Mouse (Mus musculus): ENCODE data around the gene Nfatc3.

Gene Nfatc3

DNA sequence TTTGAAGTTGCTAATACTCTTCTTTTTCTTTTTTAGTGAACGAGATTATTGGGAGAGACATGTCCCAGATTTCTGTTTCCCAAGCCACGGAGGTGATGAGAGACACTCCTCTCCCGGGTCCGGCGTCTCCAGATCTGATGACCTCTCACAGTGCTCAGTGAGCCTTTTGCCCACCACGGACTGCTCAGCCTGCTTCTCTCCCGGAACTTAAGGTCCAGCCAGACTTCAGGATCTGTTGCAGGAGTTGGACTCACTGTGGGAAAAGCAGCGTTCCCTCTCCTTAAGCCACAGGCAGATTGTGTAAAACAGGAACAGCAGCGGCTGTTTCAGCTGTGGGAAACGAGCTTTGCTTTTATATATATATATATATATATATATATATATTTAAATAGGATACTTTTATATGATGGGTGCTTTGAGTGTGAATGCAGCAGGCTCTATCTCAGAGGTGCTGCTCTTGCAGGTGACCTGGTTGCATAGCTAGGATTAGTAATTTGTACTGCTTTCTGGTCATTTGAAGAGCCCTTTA is 69.3 kb downstream of the Nfatc3 start:
- DNase-seq: no peak

DNA sequence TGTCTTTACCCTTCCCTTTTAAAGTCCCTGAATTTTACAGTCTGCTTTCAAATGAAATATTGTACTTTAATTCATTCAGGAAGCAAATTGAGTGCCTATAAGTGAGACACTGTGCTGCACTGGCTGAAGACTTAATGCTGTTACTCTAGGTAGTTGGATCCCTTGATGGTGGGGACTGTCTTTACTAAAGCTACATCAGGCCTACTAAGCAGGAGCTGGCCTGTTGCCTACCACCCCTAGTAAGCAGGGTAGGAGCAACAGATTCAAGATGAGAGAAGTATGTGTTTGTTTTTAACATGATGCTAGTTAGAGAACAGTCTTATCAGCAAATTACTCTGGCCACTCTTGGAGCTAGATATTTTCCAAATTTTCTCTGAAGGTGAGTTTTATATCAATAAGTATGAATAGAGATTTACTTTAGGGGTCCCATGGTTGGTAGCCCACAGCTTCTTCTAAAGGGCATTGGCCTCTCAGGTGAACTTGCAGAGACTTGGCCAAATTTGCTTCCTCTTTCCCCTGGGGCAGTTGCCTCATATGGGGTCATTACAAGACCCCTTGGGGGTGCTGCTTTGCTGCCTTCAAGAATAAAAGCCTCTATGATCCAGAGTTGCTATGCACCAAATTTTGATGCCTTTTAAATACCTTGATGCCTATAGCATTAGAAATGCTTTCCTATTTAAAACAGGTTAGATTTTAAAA is 70.7 kb downstream of the Nfatc3 start:
- DNase-seq: no peak

DNA sequence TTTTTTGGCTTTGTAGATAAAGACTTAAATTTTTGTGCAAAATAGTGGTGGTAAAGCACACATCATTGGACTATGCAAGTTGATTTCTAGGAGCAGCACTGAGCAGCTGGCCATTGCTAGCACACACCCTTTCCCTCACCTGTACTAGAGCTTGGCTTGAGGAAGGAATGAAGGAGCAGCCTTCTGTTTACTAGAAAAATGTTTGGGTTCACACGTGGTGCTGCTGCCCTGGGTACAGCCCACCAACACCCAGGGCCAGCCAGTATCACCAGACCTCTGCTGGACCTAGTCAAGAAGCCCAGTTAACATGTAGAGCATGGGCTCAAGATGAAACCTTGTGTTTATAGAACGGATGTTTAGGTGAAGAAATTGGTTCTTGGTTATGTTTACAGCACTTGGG is 71.4 kb downstream of the Nfatc3 start:
- no peak for DNase-seq

DNA sequence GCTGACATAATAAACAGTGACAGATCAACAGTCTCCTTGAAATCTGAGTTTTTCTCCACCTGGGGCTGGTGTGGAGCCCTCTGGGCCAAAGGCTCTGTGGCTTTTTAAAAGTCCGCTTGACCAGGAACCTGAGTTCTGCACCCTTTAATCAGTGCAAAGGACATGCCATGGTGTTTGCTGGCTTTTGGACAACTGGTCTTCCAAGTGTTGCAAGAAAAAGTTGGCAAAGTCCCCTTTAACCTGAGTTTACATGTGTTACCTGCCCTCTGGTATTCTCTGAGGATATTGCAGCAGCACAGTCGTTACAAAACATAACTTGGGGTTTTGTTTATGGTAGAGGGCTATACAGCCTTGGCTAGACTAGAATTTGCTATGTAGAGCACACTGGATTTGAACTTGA is 71.9 kb downstream of the Nfatc3 start:
- no peak for DNase-seq

DNA sequence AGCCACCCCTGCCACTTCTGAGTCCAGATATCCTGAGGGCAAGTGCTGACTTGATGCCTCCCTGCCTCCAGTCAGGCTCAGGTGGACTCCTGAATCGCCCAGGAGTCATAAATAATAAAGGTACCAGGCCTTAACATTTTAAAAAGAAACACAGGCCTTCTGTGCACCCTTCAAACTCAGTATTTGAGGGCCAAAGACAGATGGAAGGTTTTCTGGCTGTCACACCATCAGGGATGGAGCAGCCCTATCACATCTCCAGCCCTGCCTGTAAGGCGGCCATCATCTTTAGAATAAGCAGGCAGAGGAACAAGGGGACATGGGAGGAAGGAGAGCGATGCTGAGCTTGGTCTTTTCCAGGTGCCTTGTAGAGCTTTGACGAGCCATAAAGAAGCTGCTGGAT is 72.4 kb downstream of the Nfatc3 start:
- no peak for DNase-seq

DNA sequence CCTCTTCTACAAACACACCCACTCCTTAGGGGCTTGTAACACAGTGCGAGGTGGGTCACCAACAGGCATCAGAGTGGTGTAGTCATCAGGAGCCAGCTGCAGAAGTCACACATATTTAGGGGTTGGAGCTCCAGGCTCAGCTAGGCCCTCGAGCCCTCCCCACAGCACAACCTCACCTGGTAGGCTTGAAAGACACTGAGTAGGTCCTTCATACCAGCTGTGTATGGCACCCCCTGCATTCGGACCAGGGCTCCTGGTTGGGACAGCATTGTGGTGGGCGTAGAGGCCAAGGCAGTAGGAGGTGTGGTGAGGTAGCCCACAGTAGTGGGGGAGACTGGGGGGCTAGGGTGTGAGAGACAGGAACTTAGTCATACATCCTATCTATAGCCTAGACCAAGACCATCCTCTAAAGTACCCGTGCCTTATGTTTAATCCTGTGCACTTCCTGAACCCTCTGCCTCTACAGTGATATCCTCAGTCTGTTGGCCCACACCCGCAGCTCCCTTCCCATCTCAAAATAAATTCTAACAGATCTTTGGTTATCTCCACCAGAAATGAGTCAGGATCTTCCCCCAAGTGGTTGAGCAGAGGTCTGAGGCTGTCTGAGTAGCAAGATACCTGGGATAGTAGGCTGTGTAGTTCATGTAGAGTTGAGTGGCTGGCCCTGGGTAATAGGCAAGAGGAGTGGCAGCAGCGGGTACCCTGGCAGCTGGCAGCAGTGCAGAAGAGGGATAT is 73.0 kb downstream of the Nfatc3 start:
- no peak for DNase-seq

DNA sequence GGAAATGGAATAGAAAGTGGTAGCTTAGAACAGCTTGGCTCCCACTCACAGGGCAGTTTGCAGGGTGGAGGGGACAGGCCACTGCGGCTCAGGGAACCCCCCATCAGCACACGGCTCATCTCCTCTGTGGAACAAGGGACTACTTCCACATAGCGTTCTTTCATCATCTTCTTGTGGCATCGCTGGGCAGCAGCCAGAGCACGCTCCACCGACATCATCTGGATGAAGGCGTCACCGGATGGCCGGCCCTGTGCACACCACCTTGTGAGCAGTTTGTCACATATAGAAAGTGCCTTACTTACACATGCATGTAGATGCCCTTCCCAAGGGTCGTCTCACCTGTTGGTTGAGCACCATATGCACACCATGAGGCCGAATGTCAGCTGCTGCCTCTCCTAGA is 73.7 kb downstream of the Nfatc3 start:
- DNase-seq: no peak

DNA sequence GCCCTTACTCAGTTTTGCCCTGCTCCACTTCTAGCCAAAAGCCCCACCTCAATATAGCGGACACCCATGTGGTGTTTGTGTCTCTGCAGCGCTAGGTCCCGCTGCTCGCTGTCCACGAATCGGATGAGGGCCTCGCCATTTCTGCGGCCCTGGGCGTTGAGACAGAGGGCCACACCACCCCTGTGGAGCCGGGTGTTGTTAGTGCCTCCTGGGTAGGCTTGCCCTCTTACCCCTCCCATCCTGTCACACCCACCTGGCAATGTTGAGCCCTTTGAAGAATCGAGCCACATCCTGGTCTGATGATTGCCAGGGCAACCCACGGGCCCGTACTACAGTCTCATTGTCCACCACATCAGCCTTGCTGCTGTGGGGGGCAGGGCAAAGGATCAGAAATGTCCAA is 74.9 kb downstream of the Nfatc3 start:
- no peak for DNase-seq

DNA sequence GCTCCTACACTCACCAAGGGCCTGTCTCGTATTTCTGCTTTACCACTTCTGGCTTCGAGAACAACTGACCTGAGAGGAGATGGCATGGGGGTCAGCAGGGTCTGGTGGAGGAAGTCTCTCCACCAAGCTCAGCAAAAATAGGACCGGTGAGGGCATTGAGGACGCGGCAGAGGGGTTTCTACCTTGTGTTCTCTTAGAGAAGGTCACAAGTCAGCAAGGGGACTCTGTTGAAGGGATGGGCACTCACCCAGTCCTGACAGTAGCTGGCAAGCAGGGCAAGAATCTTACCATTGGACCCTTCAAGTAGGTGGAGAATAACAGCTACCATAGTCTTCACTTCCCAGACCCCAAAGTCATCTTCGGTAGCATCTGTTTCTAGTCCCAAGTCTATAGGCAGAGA is 75.3 kb downstream of the Nfatc3 start:
- no peak for DNase-seq

DNA sequence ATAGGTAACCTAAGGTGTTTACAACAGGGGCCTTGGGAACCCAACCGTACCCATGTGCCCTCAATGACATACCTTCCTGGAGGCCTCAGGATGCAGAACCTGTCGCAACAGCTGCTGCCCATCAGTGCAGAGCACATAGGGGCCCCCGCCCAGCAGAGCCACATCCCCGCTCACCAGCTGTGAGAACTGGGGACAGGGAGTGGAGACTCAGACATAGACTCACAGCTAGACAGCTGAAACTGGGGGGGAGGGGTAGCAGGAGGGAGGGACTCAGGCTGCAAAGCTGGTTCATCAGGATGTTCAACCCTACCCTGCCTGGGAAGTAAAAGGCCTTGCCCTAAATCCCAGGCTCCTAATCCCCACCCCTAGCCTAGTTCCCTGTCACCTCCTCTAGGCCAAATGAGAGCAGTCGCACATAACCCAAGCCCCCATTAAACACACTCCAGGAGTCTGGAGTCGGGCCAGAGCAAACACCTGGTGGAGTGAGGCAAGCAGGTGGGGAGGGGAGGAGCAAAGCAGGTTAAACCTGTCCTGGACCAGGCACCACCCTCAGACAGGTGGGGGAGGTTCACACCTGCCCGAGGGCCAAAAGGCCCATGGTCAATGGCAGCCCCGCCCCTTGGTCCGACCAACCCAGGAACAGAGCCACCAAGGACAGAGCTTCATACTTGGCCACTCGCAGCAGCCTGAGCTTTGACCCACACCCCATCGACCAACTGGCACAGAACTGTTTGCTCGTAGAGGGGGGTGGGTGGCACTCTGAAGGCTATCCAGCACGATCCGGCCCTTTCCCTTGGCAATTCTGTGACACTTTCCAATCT is 76.3 kb downstream of the Nfatc3 start:
- DNase-seq: no peak

DNA sequence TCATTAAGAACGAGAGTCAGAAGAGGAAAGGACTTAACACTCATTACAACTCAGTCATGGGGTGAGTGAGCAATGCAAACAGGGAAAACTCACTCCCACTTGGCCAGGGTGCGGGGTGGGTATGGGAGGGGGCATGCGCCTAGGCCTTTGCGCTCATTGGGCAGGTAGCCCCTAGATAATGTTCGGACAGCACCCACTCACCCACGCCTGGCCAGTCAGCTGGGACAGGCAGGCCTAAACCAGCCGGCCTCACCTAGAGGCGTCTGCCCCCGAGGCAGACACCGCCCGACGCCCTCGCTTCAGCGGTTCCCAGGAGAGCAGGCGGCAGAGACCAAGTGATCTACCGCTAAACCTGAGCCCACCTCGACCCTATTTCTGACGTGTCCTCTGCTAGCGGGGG is 77.0 kb downstream of the Nfatc3 start:
- no peak for DNase-seq

DNA sequence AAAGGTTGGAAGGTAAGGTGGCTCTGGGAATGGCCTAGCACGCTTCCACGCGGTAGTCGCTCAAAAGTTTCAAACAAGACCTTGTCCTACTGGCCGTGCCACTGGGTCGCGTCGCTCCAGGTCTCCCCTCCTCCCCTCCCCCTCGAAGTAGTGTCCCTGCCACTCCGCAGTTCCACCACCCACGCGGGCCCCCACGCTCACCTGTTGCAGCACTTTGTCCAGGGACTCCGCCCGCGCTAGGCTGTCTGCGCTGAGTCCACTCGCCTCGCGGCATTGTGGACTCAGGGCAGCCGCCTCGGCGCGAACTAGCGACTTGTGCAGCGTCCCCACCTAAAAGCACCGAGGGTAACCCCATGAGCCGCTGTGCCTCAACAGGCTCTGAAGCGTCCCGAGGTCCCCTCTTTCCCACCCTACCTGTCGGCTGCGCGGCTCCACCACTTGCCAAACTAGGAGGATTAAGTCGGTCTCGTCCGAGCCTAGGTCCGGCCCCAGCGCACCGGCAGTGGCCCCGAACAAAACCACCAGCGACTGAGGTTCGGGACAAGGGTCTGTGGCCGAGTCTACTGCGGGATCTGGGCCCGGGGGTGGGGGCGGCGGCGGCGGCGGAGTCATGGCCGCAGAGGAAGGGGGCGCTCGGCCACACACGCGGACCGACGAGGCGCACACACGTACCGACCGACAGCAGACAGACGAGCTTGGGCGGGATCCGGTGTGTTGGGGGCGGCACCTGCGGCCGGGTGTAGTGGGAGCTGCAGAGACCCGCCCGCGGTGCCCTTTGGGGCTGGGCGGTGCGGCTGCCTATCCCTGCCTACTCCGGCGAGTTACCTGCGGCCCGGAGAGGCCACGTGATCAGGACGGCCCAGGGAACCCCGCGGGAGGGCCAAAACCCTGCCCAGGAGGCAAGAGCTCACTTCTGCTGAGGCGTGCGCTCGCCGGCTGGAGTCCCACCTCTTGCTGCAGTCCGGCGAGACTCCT is 77.8 kb downstream of the Nfatc3 start, which contains the start of gene Esrp2:
Esrp2 (minus strand) TSS at position 819 of the 975 bp plus-strand sequence.
- no peak for DNase-seq

DNA sequence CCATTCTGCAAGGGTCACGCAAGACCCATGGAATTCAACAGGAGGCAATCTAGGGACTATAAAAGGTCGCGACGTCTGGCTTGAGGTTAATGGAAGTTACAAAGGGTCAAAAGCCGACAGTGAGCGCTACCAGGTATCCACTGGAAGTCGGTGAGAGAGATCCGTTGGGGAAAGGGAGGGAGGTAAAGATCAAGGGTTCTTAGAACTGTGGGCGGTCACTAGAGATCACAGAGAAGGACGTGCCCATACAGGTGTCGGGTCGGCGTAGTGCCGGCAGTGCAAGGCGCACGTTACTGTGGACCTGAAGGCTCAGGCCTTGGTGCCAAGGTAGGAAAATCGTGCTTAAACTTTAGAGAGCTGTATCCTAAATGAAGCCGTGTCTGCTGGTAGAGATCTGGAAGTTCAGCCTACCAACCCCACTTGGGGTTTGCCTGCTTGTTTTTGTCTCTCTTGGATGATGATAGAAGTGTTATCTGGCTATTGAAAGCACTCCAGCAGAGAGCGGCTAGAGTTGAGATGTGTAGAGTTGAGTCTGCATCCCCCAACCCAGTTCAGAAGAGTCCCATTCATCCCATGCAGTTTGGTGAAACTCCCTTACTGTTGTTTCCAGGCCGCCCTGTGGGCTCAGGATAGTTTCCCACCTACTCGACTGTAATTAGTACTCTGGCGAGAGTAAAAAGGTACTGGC is 78.7 kb downstream of the Nfatc3 start:
- DNase-seq: no peak

DNA sequence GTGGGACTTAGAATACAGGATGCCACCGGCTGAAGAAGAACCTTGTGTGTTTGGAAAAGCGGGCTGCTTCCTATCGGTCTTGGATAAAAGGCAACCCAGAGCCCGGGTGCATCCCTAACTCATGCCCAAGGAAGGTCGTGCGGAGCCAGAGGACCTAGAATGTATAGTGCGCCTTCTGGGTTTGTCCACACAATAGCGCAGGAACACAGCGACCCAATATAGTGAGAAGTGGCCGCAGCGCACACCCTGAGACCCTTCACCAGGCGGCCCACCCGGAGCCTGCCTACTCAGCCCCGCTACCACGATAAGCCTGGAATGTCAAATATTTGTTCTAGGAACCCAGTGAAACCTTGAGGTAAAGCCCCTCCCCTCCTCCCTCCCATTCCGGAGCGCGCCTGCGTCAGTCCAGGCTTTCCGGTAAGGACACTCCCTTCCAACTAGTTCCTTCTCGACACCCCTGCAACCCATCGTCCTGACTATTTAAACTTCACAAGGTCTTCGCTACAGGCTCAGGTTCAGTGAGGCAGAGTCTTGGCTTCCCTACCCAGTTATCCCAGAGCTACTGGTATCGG is 79.4 kb downstream of the Nfatc3 start:
- DNase-seq: no peak

DNA sequence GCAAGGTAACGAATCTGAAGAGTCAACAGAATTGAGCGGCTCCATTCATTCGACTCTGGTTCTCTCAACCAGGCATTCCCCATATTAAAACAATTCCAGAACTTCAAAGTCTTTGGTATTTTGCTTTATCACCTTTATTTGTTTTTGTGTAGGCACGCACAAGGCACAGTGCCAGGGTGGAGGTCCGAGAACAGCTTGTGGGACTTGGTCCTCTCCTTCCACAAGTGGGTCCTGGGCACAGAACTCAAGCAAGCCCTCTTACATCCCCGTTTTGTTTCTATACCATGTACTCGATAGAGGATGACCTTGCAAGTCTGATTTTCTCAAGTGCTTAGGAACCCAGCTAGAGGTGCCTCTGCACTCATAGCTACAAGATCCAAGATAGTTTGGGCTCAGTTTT is 80.0 kb downstream of the Nfatc3 start:
- DNase-seq: no peak

DNA sequence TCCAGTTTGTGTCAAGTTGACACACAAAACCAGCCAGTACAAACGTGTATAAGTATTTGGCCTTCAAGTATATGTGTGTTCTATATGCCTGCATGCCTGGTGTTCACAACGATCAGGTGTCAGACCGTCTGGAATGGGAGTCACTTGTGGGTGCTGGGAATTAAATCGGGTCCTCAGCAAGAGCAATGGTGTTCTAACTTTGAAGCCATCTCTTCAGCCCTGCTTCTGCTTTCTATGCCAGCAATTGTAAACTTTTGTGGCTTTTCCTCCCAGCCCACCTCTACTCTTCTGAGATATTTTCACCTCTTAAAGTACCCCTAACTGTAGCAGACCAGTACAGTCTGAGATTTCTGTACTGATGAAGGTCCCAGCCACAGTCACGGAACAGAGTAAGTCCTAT is 81.6 kb downstream of the Nfatc3 start:
- DNase-seq: no peak

DNA sequence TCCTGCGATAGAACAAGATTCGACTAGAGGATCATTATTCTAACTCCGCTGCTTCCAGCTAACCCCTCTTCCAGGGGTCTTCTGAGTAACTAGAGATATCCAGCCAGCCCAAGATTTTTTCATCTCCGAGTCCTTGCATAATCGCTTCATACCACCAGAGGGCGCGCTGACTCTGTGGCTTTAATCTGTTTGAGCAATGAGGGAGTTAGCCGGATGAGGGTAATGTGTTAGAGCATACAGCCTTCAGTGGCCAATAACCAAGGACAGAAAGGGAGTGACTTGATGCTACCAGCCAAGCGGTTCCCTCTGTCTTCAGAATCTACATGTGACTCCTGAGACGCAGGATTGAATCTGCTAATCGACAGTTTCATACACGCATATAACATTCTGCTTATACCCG is 82.1 kb downstream of the Nfatc3 start:
- peak; percentile 80 for DNase-seq

DNA sequence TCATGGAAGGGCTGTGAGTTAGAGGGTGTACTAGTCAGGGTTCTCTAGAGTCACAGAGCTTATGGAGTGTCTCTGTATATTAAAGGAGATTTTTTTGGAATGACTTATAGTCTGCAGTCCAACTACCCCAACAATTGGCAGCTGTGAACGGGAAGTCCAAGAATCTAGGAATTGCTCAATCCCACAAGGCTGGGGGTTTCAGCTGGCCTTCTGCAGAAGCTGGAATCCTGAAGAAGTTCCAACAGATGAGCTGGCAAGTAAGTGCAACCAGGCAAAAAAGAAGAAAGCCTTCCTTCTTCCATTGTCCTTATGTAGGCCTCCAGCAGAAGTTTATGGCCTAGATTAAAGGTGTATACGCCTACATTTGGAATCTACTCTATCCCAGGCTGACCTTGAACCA is 86.7 kb downstream of the Nfatc3 start:
- DNase-seq: no peak

DNA sequence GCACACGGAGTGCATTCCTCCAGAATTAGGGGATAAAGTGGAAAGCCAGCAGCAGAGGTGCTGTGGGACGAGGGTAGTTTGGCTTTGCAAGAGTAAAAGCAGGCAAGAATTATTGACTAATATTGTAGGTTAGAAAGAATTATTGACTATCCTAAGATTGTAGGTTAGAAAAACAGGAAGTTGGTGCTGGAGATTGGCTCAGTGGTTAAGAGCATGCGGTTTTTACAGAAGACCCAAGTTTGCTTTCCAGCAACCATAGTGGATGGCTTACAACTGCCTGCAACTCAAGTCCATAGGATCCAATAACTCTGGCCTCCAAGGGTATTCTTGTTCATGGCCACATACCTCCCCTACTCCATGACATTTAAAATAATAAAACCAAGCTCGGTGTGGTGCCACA is 87.4 kb downstream of the Nfatc3 start:
- DNase-seq: no peak

DNA sequence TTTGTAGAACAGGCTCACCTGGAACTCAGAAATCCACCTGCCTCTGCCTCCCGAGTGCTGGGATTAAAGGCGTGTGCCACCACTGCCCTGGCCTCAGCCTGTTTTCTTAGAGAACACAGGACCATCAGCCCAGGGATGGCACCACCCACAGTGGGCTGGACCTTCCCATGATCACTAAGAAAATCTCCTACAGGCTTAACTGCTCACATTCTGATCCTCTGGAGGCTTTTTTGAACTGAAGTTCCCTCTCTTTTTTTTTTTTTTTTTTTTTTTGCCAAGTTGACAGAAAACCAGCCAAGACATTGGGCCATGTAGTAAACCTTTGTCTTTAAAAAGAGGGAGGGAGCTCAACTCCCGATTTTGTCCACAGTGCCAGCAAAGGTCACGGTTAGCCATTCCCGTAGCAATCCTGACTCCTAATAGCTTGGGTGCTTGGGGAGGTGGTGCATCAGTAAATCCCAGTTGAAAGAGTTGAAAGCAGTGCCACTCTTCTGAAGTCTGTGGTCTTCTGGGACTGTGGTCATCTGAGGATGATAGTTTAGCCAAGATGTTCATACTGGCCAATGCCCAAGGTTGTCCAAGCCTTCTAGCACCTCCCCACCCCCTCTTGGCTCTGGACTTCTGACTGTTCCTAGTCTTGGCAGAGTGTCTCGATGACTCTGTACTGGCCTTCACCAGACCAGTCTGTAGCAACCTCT is 89.4 kb downstream of the Nfatc3 start:
- DNase-seq: no peak

DNA sequence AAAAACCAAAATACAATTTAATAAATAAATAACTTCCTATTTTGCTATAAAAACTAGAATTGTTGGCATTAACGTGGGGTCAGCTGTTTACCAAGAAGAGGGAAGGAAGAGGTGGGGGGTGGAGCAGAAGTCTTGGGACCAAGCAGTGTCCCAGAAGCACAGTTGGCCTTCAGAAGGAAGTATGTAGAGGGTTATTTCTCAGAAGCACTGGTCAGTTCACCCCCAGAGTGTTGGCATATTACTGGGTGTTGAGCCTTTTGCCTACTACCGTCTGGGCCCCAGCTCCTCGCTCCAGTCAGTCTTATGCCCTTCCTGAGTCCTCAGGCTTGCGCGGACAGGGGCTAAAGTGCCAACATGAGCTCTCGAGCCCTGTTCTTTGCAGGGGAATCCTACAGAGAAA is 90.4 kb downstream of the Nfatc3 start:
- no peak for DNase-seq
